Mouse (Mus musculus): ENCODE measurements at regions not wholly inside any gene's neighbourhood (a gene's known extent, or its start where the extent isn't known, plus 50 kb on each side); places are given as distances from the start of the nearest gene placed in this dataset.
A peak's percentile ranks its signal among the peaks of the same experiment; 100 is the strongest.

GRCm38 (mm10) chr5:51397528-51397927, 170.0 kb downstream of the Ppargc1a start:
- no peak for DNase-seq (ENCODE audit: low spot score)

GRCm38 (mm10) chr5:51391319-51391718, 176.2 kb downstream of the Ppargc1a start:
- peak; percentile 7 for DNase-seq (ENCODE audit: low spot score)

GRCm38 (mm10) chr5:51387751-51388150, 179.8 kb downstream of the Ppargc1a start:
- no peak for DNase-seq (ENCODE audit: low spot score)

- DNase-seq (ENCODE audit: low spot score): no peak
Measured at GRCm38 (mm10) chr5:51386409-51386808, 181.1 kb downstream of the Ppargc1a start.

GRCm38 (mm10) chr5:51384278-51384677, 183.2 kb downstream of the Ppargc1a start:
- DNase-seq (ENCODE audit: low spot score): no peak

GRCm38 (mm10) chr5:51359101-51359500, 208.4 kb downstream of the Ppargc1a start:
- no peak for DNase-seq (ENCODE audit: low spot score)

GRCm38 (mm10) chr5:51348256-51348655, 219.3 kb downstream of the Ppargc1a start:
- no peak for DNase-seq (ENCODE audit: low spot score)

GRCm38 (mm10) chr5:51329142-51329541, 238.4 kb downstream of the Ppargc1a start:
- no peak for DNase-seq (ENCODE audit: low spot score)

GRCm38 (mm10) chr5:51289191-51289590, 278.3 kb downstream of the Ppargc1a start:
- DNase-seq (ENCODE audit: low spot score): no peak

- no peak for DNase-seq (ENCODE audit: low spot score)
Measured at GRCm38 (mm10) chr5:51288234-51288633, 279.3 kb downstream of the Ppargc1a start.

- DNase-seq (ENCODE audit: low spot score): no peak
Measured at GRCm38 (mm10) chr5:51241156-51241555, 326.4 kb downstream of the Ppargc1a start.

- DNase-seq (ENCODE audit: low spot score): no peak
Measured at GRCm38 (mm10) chr5:51234004-51234355, 333.5 kb downstream of the Ppargc1a start.

GRCm38 (mm10) chr5:51233271-51234003, 334.1 kb downstream of the Ppargc1a start:
- DNase-seq (ENCODE audit: low spot score): no peak

- DNase-seq (ENCODE audit: low spot score): no peak
Measured at GRCm38 (mm10) chr5:51229806-51230205, 337.7 kb downstream of the Ppargc1a start.

GRCm38 (mm10) chr5:51227996-51228395, 339.5 kb downstream of the Ppargc1a start:
- DNase-seq (ENCODE audit: low spot score): no peak

- DNase-seq (ENCODE audit: low spot score): no peak
Measured at GRCm38 (mm10) chr5:51203266-51203665, 364.3 kb downstream of the Ppargc1a start.

- no peak for DNase-seq (ENCODE audit: low spot score)
Measured at GRCm38 (mm10) chr5:51202525-51203215, 364.9 kb downstream of the Ppargc1a start.

- no peak for DNase-seq (ENCODE audit: low spot score)
Measured at GRCm38 (mm10) chr5:51196393-51197347, 370.9 kb downstream of the Ppargc1a start.

- DNase-seq (ENCODE audit: low spot score): no peak
Measured at GRCm38 (mm10) chr5:51190661-51191060, 376.9 kb downstream of the Ppargc1a start.

- no peak for DNase-seq (ENCODE audit: low spot score)
Measured at GRCm38 (mm10) chr5:51169828-51170227, 397.7 kb downstream of the Ppargc1a start.

- DNase-seq (ENCODE audit: low spot score): no peak
Measured at GRCm38 (mm10) chr5:51168206-51168605, 399.3 kb downstream of the Ppargc1a start.

- no peak for DNase-seq (ENCODE audit: low spot score)
Measured at GRCm38 (mm10) chr5:51156901-51157300, 410.6 kb downstream of the Ppargc1a start.
